Mouse (Mus musculus) erythroblast, embryonic 14.5 days (primary cell): ENCODE measurements around the gene Pts.

Experiments used
- GATA1 ChIP-seq: IDR thresholded peaks from 2 replicates; pipeline ENCODE4 v1.6.1; 2012; ENCODE audit warnings: low read length, inconsistent platforms, mixed read lengths
- TAL1 ChIP-seq: IDR thresholded peaks from 3 replicates; pipeline ENCODE4 v1.6.1; 2012; ENCODE audit warnings: low read length, inconsistent platforms, mixed read lengths

- no peak for TF ChIP-seq GATA1
- no peak for TF ChIP-seq TAL1
Measured at GRCm38 (mm10) chr9:50527860-50528259, 664 bp downstream of the Pts start.
